Mouse (Mus musculus) midbrain, embryonic 11.5 days (tissue): ENCODE measurements around the gene Aoah. TPM values are rescaled to one million over a fixed set of nuclear protein-coding genes. Genes with fewer than 3 reads are reported as not detected.

ENCODE experiments used
- ATAC-seq: fragments of 200-750 bp; cut with Nextera tagmentation; 2 replicates; pipeline ENCODE4 v1.8.0; 2017; ENCODE audit warnings: moderate TSS enrichment, moderate library complexity; ENCODE audit not compliant: low FRiP score
- DNase-seq: peaks from one replicate; pipeline ENCODE4 v3.0.0; 2015; ENCODE audit warnings: low spot score; ENCODE audit errors: missing footprints
- H3K27ac ChIP-seq: fragments of 300-500 bp; sonication (generic); 2 replicates; pipeline ENCODE4 v1.5.1; 2014; ENCODE audit warnings: low read depth, low read length
- H3K27me3 ChIP-seq: fragments of 300-500 bp; sonication (generic); 2 replicates; pipeline ENCODE4 v1.6.1; 2014; ENCODE audit warnings: mild to moderate bottlenecking, low read length, moderate library complexity, mixed read lengths; ENCODE audit not compliant: control insufficient read depth, insufficient read depth
- H3K36me3 ChIP-seq: fragments of 300-500 bp; sonication (generic); 2 replicates; pipeline ENCODE4 v1.6.1; 2014; ENCODE audit warnings: mild to moderate bottlenecking, low read length, moderate library complexity, mixed read lengths; ENCODE audit not compliant: control insufficient read depth, insufficient read depth
- H3K4me1 ChIP-seq: fragments of 300-500 bp; sonication (generic); 2 replicates; pipeline ENCODE4 v1.6.1; 2014; ENCODE audit warnings: low read length; ENCODE audit not compliant: control insufficient read depth, insufficient read depth
- H3K4me2 ChIP-seq: fragments of 300-500 bp; sonication (generic); 2 replicates; pipeline ENCODE4 v1.6.1; 2014; ENCODE audit warnings: mild to moderate bottlenecking, moderate library complexity
- H3K4me3 ChIP-seq: fragments of 300-500 bp; sonication (generic); 2 replicates; pipeline ENCODE4 v1.5.1; 2014; ENCODE audit warnings: low read depth, low read length
- H3K9ac ChIP-seq: fragments of 300-500 bp; sonication (generic); 2 replicates; pipeline ENCODE4 v1.6.1; 2014; ENCODE audit warnings: low read length
- H3K9me3 ChIP-seq: fragments of 300-500 bp; sonication (generic); 2 replicates; pipeline ENCODE4 v1.6.1; 2016; ENCODE audit warnings: low read length; ENCODE audit not compliant: control insufficient read depth
- WGBS: fragments of 180-500 bp; shearing (Covaris S2); extraction: QIAGEN DNeasy Blood & Tissue Kit; methylation state at CpG from one replicate; pipeline ENCODE4 v1.1.7; 2014; 5-methylcytosine and 5-hydroxymethylcytosine counted together
- polyA plus RNA-seq: library from polyadenylated mRNA; unstranded; fragments of >200 nt; fragmentation: Nextera tagmentation; extraction: Ambion mirVana; gene quantifications from 2 replicates; pipeline ENCODE4 v1.2.1, GENCODE M21; 2014

Gene Aoah
- polyA plus RNA-seq, 1 experiment from 2014 or later: 0.87 TPM

DNA sequence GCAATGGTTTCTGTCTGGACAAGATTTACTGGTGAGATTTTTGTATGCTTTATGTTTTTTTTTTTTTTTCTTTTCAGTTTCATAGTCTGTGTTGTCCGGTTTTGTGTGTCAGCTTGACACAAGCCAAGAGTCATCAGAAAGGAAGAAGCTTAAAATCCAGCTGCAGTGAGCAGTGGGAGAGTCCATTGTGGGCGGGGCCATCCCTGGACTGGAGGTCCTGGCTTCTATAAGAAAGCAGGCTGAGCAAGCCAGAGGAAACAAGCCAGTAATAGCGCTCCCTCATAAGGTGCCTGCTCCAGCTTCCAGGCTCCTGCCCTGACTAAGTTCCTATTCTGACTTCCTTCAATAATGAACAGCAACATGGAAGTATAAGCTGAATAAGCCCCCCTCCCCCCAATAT, 6.7 kb downstream of the Aoah start:
- Histone ChIP-seq H3K4me2 (no peak overlapping the region), H3K4me1 (no peaks in the 10 kb centered on the region), H3K27me3 (no peaks in the 10 kb centered on the region), H3K9me3 (no peaks in the 10 kb centered on the region), H3K9ac (no peak overlapping the region), H3K27ac (no peak overlapping the region), H3K4me3 (no peak overlapping the region), H3K36me3 (no peaks in the 10 kb centered on the region)
- peak; percentile 35; the same call in 1 of the 2 replicates for ATAC-seq
- WGBS: 75% methylated on average over 3 of the region's 3 CpGs
- DNase-seq: no peak

DNA sequence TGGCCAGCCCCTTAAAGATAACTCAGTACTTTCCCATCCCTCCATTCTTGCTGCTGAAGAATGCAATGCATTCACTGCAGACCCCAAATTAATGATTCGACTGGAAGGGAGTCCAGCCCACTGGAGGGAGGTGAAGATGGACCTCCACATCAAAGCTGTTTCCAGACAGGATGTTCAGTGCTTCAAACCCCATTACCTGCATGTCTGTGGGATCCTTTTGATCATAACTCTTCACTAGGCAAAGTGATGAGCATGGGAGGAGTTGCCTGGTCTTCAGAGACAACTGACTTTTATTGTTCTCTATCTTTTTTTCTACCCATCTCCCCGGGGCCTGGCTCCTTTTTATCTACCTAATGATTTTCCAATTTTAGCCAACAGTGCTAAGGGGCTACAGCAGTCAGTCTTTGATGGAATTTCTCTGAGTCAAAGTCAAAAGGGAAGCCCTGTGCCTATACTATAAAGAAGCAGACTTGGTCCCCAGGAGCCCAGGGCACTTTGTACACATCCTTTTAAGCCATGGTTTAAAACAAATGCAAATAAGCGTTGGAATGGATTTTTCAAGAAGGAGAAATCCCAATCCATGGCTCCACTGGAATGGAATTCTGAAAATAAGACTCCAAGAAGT, 18.0 kb downstream of the Aoah start:
- DNase-seq (no peak), ATAC-seq (no peak)
- Histone ChIP-seq H3K27ac (no peak overlapping the region), H3K4me3 (no peak overlapping the region), H3K36me3 (no peaks in the 10 kb centered on the region), H3K4me2 (no peak overlapping the region), H3K9ac (no peak overlapping the region), H3K27me3 (no peaks in the 10 kb centered on the region), H3K4me1 (no peaks in the 10 kb centered on the region), H3K9me3 (no peaks in the 10 kb centered on the region)
- WGBS: 75% methylated on average over 3 of the region's 3 CpGs

DNA sequence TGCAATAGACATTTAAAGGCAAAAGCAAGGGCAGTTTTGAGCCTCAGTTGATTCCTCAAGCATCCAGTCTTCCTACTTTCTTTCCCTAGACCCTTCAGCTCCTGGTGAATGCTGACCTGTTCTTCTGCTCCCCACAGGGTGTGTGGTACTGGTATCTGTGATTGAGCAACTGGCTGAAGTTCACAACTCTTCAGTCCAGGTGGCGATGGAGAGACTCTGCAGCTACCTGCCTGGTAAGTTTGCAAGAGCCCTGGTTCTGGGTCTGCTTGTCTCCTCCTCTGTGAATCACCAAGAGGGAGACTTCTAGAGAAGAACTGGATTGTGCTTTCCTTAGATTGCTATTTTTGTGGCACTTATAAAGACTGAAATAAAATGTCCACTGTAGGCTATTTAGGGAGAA, 22.5 kb downstream of the Aoah start:
- H3K4me2 ChIP-seq: no peak overlapping the region
- no peaks in the 10 kb centered on the region for H3K36me3 ChIP-seq
- no peaks in the 10 kb centered on the region for H3K4me1 ChIP-seq
- no peak overlapping the region for H3K27ac ChIP-seq
- no peak for ATAC-seq
- WGBS: 59% methylated on average over 1 of the region's 1 CpGs
- no peaks in the 10 kb centered on the region for H3K27me3 ChIP-seq
- no peak for DNase-seq
- no peak overlapping the region for H3K4me3 ChIP-seq
- no peaks in the 10 kb centered on the region for H3K9me3 ChIP-seq
- no peak overlapping the region for H3K9ac ChIP-seq

DNA sequence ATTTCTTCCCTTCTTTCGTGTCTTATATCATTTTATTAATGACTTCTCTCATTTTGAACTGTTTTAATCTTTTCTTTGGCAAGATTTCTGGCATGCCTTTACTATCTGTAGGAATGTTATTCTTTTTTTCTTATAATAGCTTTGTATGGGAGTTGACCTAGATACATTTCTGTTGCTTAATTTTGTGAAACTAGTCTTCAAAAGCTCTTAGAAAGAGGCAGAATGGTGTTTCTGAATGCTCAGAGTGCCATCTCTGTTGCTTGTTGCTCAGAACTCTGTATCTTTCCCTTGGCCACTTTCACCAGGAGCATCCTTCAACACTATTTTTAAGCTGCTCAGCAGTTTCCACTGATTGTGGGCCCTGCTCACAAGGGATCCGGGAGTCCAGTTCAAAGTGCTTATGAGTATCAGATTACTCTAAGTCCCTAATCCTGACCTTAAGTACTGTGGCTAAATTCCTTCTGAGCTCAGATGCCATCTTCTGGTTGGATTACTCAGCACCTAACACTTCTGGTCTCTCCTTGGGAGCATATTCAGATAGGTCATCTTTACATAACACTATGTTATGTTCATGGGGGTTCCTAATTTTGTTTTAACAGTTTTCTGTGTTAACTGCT, 26.9 kb downstream of the Aoah start:
- Histone ChIP-seq H3K4me3 (no peak overlapping the region), H3K36me3 (no peaks in the 10 kb centered on the region), H3K9ac (no peak overlapping the region), H3K27ac (no peak overlapping the region), H3K4me2 (no peak overlapping the region), H3K27me3 (no peaks in the 10 kb centered on the region), H3K4me1 (no peaks in the 10 kb centered on the region), H3K9me3 (no peaks in the 10 kb centered on the region)
- ATAC-seq (no peak), DNase-seq (no peak)
- WGBS: 49% methylated on average over 2 of the region's 2 CpGs

DNA sequence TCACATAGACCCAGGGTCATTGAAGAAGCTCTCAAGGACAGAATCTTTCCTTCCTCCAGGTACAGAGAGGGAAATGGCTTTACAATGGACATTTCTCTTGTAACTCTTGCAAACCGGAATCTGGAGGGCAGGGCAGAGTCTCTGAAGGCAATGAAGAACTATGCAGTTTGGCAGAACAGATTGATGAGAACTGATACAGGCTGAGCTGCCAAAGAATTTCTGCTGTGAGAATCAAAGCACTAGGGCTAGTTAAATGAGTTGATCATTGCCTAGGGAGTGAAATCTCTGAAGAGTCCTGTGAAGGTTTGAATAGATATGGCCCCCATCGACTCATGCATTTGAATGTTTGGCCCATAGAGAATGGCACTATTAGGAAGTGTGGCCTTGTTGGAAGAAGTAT, 34.8 kb downstream of the Aoah start:
- ATAC-seq (no peak), DNase-seq (no peak)
- Histone ChIP-seq H3K4me1 (no peaks in the 10 kb centered on the region), H3K4me3 (no peak overlapping the region), H3K9me3 (no peaks in the 10 kb centered on the region), H3K36me3 (no peaks in the 10 kb centered on the region), H3K4me2 (no peak overlapping the region), H3K9ac (no peak overlapping the region), H3K27me3 (no peaks in the 10 kb centered on the region), H3K27ac (no peak overlapping the region)
- WGBS: 86% methylated on average over 2 of the region's 2 CpGs

DNA sequence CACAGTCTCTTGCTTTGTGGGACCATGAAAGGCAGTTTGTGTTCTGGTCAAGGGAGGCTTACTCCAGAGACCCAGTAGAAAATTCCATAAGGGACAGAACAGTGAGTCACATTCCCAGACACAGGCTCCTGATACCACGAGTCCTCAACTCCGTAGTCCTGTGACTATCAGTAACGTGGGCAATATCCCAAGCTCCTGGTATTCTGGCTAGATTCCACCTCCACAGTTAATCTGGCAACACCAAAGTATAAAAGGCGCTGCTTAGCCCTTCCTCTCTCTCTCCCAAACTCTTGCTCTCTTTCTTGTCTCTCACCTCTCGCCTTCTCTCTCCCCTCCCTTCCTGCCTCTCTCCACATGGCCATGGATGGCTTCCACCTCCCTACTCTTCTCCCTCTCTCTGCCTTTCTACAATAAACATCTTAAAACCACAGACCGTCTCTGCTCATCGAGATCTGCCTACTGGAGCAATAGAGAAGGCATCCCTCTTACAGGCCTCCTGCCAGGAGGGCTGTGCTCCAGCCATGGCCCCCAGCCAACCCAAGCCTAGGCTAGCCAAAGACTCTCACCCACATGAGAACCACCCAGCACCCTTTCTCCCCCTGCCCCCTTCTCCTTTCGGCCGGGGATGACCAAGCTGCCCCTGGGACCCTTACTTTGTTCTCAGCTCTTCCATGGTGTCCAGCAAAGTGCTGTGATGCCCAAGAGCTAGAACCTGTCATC, 35.4 kb downstream of the Aoah start:
- Histone ChIP-seq H3K4me2 (no peak overlapping the region), H3K4me3 (no peak overlapping the region), H3K27ac (no peak overlapping the region), H3K4me1 (no peaks in the 10 kb centered on the region), H3K36me3 (no peaks in the 10 kb centered on the region), H3K27me3 (no peaks in the 10 kb centered on the region), H3K9ac (no peak overlapping the region), H3K9me3 (no peaks in the 10 kb centered on the region)
- WGBS: 87% methylated on average over 9 of the region's 9 CpGs
- DNase-seq (no peak), ATAC-seq (no peak)

DNA sequence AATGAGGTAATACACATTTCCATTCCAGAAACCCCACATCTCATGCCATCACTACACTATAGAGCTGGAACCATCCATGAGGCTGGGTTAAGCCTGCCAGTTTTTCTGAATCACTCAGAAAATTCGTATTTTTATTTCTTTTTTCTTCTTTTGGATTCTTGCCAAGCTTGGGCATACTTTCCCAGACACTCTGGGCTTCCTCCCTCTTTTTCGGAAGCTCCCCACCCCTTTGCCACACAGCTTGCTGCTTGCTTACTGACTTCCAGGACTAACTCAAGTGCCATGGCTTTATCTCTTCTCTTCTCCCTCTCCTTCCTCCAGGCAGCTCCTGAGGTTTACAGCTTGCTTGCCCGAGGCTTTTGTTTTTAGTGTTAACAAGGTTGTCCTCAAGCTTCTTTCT, 62.0 kb downstream of the Aoah start:
- H3K4me3 ChIP-seq: no peak overlapping the region
- H3K9me3 ChIP-seq: no peaks in the 10 kb centered on the region
- no peaks in the 10 kb centered on the region for H3K27me3 ChIP-seq
- whole genome bisulfite sequencing: 70% methylated on average over 3 of the region's 3 CpGs
- no peaks in the 10 kb centered on the region for H3K4me1 ChIP-seq
- no peak overlapping the region for H3K4me2 ChIP-seq
- H3K27ac ChIP-seq: no peak overlapping the region
- no peaks in the 10 kb centered on the region for H3K36me3 ChIP-seq
- H3K9ac ChIP-seq: no peak overlapping the region
- ATAC-seq: no peak
- DNase-seq: no peak

DNA sequence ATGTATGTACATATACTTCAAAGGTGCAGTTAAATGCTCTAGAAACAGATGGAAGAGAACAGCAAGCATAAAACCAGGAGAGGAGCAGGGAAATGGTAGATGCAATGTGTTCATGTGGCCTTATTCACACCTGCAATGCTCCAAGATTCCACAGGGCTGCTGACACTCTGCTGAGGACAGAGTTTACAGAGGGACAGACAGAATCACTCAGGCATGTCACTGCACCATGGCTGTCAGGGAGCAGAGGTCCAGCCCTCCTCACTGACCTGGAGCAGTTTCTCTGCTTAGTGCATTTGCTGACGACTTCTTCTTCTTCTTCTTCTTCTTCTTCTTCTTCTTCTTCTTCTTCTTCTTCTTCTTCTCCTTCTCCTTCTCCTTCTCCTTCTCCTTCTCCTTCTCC, 105.5 kb downstream of the Aoah start:
- no peak overlapping the region for H3K4me3 ChIP-seq
- no peaks in the 10 kb centered on the region for H3K4me1 ChIP-seq
- ATAC-seq (no peak), DNase-seq (no peak)
- H3K4me2 ChIP-seq: no peak overlapping the region
- 63% methylated on average over 1 of the region's 1 CpGs for WGBS
- H3K27me3 ChIP-seq: no peaks in the 10 kb centered on the region
- no peak overlapping the region for H3K9ac ChIP-seq
- H3K9me3 ChIP-seq: no peaks in the 10 kb centered on the region
- H3K27ac ChIP-seq: no peak overlapping the region
- H3K36me3 ChIP-seq: no peaks in the 10 kb centered on the region

DNA sequence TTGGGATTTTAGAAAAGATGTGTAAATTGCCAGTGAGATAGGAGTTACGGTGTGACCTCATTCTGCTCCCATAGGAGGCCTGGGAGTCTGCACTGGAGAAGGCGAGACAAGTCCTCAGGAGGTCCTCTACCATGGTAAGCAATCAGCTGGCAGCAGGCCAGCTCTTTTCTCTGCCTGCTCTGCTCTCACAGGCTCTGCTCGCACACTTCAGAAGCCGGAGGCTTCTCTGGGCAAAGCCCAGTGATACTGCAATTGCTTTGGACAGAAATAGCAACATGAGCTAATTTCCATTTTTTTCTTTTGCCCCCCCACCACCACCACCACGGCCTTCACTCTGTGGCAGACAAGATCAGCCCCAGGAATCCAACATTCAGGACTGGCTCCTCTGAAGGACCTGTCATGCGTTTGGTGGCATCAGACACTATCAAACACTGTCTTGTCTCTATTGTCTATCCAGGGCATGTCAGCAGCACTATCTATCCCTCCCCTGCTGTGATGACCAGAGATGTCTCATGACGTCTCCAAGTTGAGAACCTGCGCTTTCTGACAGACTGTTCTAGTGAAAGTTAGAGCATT, 106.6 kb downstream of the Aoah start:
- Histone ChIP-seq H3K4me2 (no peak overlapping the region), H3K9me3 (no peaks in the 10 kb centered on the region), H3K9ac (no peak overlapping the region), H3K4me1 (no peaks in the 10 kb centered on the region), H3K36me3 (no peaks in the 10 kb centered on the region), H3K4me3 (no peak overlapping the region), H3K27ac (no peak overlapping the region), H3K27me3 (no peaks in the 10 kb centered on the region)
- WGBS: 75% methylated on average over 8 of the region's 8 CpGs
- no peak for DNase-seq
- ATAC-seq: 0 out of 2 replicates have a peak, but pooled peaks have one; percentile 5
